Mouse (Mus musculus): ENCODE data around the gene Gprc5d.

DNA sequence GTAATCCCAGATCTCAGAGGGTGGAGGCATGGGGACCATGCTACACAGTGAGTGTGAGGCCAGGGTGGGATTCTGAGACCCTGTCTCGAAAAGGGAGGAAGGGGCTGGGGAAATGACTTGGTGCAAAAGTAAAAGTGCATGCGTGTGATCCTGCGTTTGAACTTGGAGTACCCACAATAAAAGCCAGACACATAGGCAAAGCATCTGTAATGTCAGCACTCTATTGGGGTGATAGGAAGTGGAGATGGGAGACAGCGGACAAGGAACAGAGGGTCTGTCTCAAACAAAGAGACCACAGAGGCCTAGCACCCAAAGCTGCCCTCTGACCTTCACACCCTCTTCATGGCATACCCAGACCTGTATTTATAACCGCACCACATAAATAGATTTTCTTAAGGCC, 27.9 kb upstream of the Gprc5d start:
- TF ChIP-seq CTCF (IDR thresholded peaks at IDR 0.05; ENCODE audit: low read depth): no peak
- no peak for TF ChIP-seq EP300 (IDR thresholded peaks at IDR 0.05; ENCODE audit: low read depth)
